Mouse (Mus musculus) olfactory bulb, adult 2 months (tissue): Measurements from ENCODE around the gene Slc8a2. TPM values are rescaled to one million over a fixed set of nuclear protein-coding genes. Genes with fewer than 3 reads are reported as not detected.

Experiments
- H3K27ac ChIP-seq: fragments of 200-500 bp; 2 replicates; pipeline ENCODE4 v1.5.1; 2012; ENCODE audit warnings: low read depth, low read length; ENCODE audit not compliant: insufficient read depth
- H3K4me1 ChIP-seq: fragments of 200-500 bp; 2 replicates; pipeline ENCODE4 v1.6.1; 2012; ENCODE audit warnings: low read length; ENCODE audit not compliant: control insufficient read depth, insufficient read depth
- H3K4me3 ChIP-seq: fragments of 200-500 bp; 2 replicates; pipeline ENCODE4 v1.5.1; 2012; ENCODE audit warnings: mild to moderate bottlenecking, low read depth, low read length, moderate library complexity; ENCODE audit not compliant: insufficient read depth
- CTCF ChIP-seq: fragments of 200-500 bp; IDR thresholded peaks from 2 replicates; pipeline ENCODE4 v1.5.1; 2012; ENCODE audit warnings: low read depth, mild to moderate bottlenecking, low read length, moderate library complexity; ENCODE audit not compliant: insufficient read depth
- POLR2A ChIP-seq: fragments of 200-500 bp; IDR thresholded peaks from 2 replicates; pipeline ENCODE4 v1.6.1; 2012; ENCODE audit warnings: mild to moderate bottlenecking, low read depth, low read length, moderate library complexity; ENCODE audit not compliant: insufficient read depth
- WGBS: fragments of 180-500 bp; shearing (Covaris S2); methylation state at CpG from one replicate; pipeline ENCODE4 v1.1.7; 2018; 5-methylcytosine and 5-hydroxymethylcytosine counted together
- polyA plus RNA-seq: library from polyadenylated mRNA; stranded (reverse); fragments of >200 nt; gene quantifications from 2 replicates; pipeline ENCODE4 v1.2.4, GENCODE M21; 2012; ENCODE audit warnings: low replicate concordance; ENCODE audit not compliant: missing spikeins, insufficient read depth, insufficient read length

The Slc8a2 gene
- polyA plus RNA-seq, result not detected in 2 replicates

- WGBS, result 3% methylated on average over 12 of the region's 12 CpGs
Measured at GRCm38 (mm10) chr7:16129421-16129845, at the start of gene Slc8a2. TSS of gene Slc8a2 (plus strand) at chr7:16129826.

DNA sequence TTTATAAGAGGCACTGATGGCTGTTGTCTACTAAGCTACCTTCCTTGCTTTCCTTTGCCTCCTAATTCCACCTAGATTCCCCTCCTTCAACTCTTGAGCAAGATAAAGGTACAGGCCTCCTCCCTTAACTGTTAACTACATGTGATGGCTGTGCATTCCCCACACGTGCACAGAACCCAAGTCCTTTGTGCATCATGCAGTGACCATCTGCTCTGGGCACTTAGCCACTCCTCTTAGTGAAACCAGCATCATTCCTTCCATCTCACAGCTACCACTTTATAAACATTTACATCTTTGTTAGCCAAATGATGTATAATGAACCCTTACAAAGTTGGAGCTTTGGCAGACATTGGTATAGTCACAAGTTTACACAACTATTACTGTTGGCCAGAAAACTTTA lies 49.7 kb upstream of the Slc8a2 start:
- Histone ChIP-seq H3K4me1 (no peaks in the 10 kb centered on the region), H3K27ac (no peak overlapping the region), H3K4me3 (no peak overlapping the region)
- 81% methylated on average over 1 of the region's 1 CpGs for WGBS
- TF ChIP-seq POLR2A (no peak), CTCF (no peak)

More at GRCm38 (mm10) chr7:16129421-16129845, at the start of gene Slc8a2:
- no peak for TF ChIP-seq CTCF
- TF ChIP-seq POLR2A, result no peak
- Histone ChIP-seq H3K4me1 (peaks cover 44% of the 10 kb centered on the region), H3K4me3 (peak within 1 kb of the TSS; percentile 58), H3K27ac (0 out of 2 replicates have a peak within 1 kb of the TSS, but pooled peaks have one; percentile 23)

- Histone ChIP-seq H3K4me1 (no peaks in the 10 kb centered on the region), H3K4me3 (no peak overlapping the region), H3K27ac (no peak overlapping the region)
- TF ChIP-seq CTCF, result no peak
- no peak for TF ChIP-seq POLR2A
- WGBS, result 76% methylated on average over 4 of the region's 4 CpGs
Measured at GRCm38 (mm10) chr7:16080581-16080980, 49.0 kb upstream of the Slc8a2 start.

DNA sequence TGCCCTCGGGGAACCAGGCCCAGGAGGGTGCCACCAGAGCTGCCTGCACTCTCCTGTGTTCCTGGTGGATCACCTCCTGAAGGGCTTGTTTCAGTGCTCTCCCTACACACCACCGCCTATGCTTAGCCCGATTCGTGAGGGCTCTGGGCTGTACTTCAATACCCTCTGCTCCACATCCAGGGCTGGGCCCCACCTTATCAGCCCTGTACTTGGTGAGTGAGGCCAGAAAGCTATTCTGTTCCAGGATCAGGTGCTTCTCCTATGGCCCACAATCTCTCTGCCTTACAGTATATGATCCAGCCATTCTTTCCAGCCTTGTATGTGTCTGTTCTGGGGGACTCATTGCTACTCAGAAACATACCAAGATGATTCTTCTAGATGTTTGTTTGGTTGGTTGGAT lies 46.3 kb upstream of the Slc8a2 start:
- WGBS, result 63% methylated on average over 4 of the region's 4 CpGs
- TF ChIP-seq CTCF (no peak), POLR2A (no peak)

GRCm38 (mm10) chr7:16087587-16087986 lies 42.0 kb upstream of the Slc8a2 start:
- no peak overlapping the region for H3K27ac ChIP-seq
- H3K4me1 ChIP-seq, result no peaks in the 10 kb centered on the region
- 69% methylated on average over 2 of the region's 2 CpGs for WGBS
- no peak for TF ChIP-seq CTCF
- TF ChIP-seq POLR2A, result no peak
- no peak overlapping the region for H3K4me3 ChIP-seq

More for the DNA sequence above, 46.3 kb upstream of the Slc8a2 start:
- H3K4me1 ChIP-seq, result no peaks in the 10 kb centered on the region
- no peak overlapping the region for H3K4me3 ChIP-seq
- H3K27ac ChIP-seq, result no peak overlapping the region

GRCm38 (mm10) chr7:16094592-16094991 lies 35.0 kb upstream of the Slc8a2 start:
- no peak overlapping the region for H3K27ac ChIP-seq
- no peak overlapping the region for H3K4me3 ChIP-seq
- H3K4me1 ChIP-seq, result peaks cover 5% of the 10 kb centered on the region
- TF ChIP-seq POLR2A (no peak), CTCF (no peak)
- WGBS, result 84% methylated on average over 3 of the region's 3 CpGs

DNA sequence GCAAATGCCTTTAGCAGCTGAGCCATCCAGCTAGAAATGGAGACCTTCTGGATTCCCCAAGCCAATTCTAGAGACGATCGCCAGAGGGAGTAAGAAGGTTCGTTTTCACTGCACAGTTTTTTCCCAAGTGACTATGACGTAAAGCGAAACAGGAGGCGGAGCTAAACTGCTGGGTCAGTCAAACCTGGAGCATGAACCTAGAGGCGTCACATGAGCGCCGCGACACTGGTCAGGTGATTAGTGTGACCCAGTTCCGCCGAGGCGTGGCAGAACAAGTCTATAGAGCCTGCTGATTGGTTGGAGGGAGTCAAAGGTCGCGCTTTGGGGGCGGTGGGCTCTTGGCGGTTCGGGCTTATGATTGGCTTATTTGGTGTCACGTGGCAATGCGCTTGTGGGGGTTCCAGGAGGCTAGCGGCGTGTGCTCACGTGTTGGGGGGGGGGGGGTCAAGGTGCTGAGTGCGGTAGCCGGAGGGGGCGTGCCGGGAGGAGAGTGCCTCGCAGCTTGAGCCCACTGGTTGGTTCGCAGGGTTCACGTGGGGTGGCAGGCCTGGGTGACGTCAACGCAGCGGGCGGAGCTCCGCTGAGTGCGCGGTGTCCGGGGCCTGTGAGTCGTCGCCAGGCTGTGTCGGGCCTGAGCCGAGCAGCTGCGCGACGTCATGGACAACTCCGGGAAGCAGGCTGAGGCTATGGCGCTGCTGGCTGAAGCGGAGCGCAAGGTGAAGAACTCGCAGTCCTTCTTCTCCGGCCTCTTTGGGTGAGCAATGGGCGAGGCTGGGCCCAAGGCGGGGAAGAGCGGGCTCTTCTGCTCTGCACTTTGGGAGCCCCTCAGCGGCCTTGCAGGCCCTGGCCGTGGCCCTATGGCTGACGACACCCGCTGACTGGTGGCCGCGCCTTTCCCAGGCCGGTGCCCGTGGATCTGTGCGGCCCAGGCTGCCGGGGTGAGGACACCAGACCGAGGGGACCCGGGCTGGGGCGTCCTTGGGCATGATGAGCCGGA lies 31.3 kb upstream of the Slc8a2 start, which contains the start of gene Napa:
Napa (plus strand) TSS at position 438 of the 997 bp plus-strand sequence.
- Histone ChIP-seq H3K27ac (peak within 1 kb of the TSS; percentile 74), H3K4me3 (peak within 1 kb of the TSS; percentile 90), H3K4me1 (peaks cover 38% of the 10 kb centered on the region)
- TF ChIP-seq POLR2A (peak; percentile 92), CTCF (no peak)
- under 1% methylated on average over 68 of the region's 68 CpGs for WGBS

GRCm38 (mm10) chr7:16099901-16100300 lies 29.7 kb upstream of the Slc8a2 start:
- Histone ChIP-seq H3K4me3 (0 out of 2 replicates have a peak overlapping the region, but pooled peaks have one; percentile 4), H3K4me1 (peaks cover 54% of the 10 kb centered on the region), H3K27ac (no peak overlapping the region)
- no peak for TF ChIP-seq CTCF
- TF ChIP-seq POLR2A, result no peak
- 76% methylated on average over 4 of the region's 4 CpGs for WGBS

DNA sequence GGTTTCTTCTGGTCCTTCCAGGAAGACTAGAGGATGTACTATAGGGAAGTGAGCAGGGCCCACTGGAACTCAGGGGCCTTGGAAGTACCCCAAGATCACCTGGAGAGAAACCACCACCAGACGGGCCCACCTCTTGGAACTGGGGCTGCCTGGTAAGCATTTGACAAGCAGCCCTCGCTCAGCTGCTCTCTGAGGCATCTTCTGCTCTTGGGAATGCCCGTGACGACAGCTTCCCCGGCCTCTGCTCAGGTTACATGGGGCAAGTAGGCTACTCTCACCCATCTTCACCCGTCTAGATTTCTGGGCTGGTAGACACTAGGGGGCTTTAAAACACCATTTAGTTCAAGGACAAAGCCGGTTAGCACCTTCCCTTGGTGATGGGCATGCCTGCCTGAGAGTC lies 28.5 kb upstream of the Slc8a2 start:
- 79% methylated on average over 7 of the region's 7 CpGs for WGBS
- peaks cover 59% of the 10 kb centered on the region for H3K4me1 ChIP-seq
- no peak for TF ChIP-seq POLR2A
- TF ChIP-seq CTCF, result no peak
- H3K27ac ChIP-seq, result no peak overlapping the region; the same call in 1 of the 2 replicates
- no peak overlapping the region for H3K4me3 ChIP-seq
